Mouse (Mus musculus) thymus, adult 2 months (tissue): ENCODE measurements at regions not wholly inside any gene's neighbourhood (a gene's known extent, or its start where the extent isn't known, plus 50 kb on each side); places are given as distances from the start of the nearest gene placed in this dataset.

ENCODE experiments used
- CTCF ChIP-seq: fragments of 200-500 bp; IDR thresholded peaks from 2 replicates; pipeline ENCODE4 v1.5.1; 2012; ENCODE audit warnings: mild to moderate bottlenecking, control low read depth, low read length, moderate library complexity, borderline replicate concordance; ENCODE audit not compliant: control insufficient read depth, poor library complexity, insufficient read depth; ENCODE audit errors: extremely low read depth
- POLR2A ChIP-seq: fragments of 200-500 bp; IDR thresholded peaks from 2 replicates; pipeline ENCODE4 v1.6.1; 2012; ENCODE audit warnings: mild to moderate bottlenecking, low read length, control low read depth, moderate library complexity; ENCODE audit not compliant: control insufficient read depth, poor library complexity, insufficient read depth; ENCODE audit errors: extremely low read depth

GRCm38 (mm10) chr1:164511628-164512385, 53.7 kb upstream of the Atp1b1 start:
- TF ChIP-seq CTCF (no peak), POLR2A (no peak)
